Mouse (Mus musculus) kidney, adult 9 months (tissue): ENCODE measurements around the gene 1110051M20Rik.
A peak's percentile ranks its signal among the peaks of the same experiment; 100 is the strongest.

Experiments used
- DNase-seq: peaks from one replicate; pipeline ENCODE4 v3.0.0; 2022

The 1110051M20Rik gene

DNA sequence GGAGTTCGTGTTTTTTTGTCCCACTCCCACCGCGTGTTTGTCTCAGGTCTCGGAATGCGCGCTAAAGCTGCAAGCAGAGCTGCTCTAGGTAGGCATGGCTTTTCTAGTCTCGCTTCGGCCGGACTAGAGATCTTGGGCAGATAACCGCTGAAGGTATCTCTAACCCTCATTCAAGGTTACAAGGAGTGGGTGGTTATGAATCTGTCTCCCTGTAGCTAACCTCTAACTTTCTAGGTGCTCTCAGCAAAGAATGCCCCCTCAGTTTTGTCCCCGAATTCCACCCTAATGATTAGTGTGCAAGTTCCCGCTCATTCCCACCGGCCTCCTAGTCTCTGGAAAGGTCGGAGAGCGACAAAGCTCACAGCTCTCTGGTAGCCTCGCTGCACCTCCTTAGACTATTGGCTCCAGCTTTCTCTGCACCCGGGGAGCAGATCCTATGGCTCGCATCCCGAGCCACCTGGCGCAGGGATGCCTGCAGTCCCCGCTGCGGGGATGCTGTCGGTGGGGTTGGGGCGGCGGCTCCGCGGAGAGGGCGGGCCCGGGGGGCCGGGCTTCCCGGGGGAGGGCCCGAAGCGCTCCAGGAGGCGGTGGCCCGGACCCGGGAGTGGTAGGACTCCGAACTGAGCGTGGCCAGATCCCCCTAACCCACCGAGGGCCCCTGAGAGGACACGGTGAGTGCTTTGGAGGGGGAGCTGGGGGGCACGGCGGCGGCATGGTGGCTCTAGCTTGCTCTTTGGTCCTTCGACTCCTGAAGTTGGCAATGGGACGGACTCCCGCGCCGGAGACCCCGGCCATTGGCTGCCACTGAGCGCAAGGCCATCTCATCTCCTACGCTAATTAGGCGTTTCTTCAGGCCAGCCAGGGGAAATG lies 188.0 kb downstream of the 1110051M20Rik start:
- peak; percentile 60 for DNase-seq

DNA sequence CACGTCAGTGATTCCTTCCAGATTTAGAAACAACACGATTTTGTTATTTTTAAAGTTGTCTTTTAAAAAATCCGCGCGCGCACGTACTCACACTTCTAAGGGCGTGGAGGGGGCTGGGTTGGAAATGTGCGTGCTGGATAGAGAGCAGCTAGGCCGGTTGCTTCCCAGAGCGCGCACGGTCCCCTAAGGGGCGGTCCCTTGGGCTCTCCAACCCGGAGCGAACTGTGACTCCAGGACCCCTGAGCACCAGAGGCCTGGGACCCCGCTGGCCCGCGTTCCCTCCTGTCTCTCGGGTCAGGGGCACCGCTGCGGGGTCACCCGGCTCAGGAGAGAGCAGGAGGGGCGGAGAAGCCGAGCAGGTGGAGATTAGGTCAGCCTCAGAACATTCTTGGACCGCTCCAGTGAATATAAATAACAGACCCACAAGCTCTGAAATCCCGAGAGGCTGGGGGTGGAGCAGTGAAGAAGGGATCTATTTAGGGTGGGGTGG lies 188.8 kb downstream of the 1110051M20Rik start, which contains the start of gene Pacsin3:
TSS of gene Pacsin3 (plus strand) at position 294 of the 490 bp plus-strand sequence.
- DNase-seq, result no peak

DNA sequence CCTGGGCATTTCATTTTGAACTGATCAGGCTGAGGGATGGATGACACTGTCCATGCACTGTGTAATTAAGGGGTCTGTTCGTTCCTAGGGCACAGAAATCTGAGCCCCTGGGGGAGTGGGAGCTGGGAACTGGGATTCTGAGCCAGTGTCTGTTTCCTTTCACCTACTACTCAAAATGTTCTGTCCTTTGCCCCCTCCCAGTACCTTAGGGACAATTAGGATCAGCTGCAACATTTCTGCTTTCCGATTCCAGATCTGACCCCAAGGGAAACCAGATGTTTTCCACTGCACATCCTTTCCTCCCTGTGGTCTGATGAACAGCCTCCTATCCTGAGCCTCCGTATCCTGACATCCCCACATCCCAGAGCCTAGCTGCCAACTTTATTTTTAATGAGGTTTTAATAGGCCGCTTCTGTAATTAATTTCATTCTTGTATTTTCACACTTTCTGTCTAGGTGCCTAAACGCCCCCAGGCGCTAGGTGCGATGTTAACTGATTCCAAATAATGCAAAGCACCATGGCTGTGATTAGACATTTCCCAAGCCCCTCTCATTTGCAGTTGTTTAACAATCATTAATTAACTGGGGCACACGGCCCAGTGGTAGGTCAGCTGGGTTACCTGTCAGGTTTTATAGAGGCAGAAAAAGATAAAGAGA lies 189.7 kb downstream of the 1110051M20Rik start:
- DNase-seq, result no peak

GRCm38 (mm10) chr2:91252512-91252911 lies 192.0 kb downstream of the 1110051M20Rik start:
- no peak for DNase-seq

GRCm38 (mm10) chr2:91252001-91252400 lies 192.5 kb downstream of the 1110051M20Rik start:
- no peak for DNase-seq

GRCm38 (mm10) chr2:91248366-91248765 lies 196.1 kb downstream of the 1110051M20Rik start:
- no peak for DNase-seq

DNA sequence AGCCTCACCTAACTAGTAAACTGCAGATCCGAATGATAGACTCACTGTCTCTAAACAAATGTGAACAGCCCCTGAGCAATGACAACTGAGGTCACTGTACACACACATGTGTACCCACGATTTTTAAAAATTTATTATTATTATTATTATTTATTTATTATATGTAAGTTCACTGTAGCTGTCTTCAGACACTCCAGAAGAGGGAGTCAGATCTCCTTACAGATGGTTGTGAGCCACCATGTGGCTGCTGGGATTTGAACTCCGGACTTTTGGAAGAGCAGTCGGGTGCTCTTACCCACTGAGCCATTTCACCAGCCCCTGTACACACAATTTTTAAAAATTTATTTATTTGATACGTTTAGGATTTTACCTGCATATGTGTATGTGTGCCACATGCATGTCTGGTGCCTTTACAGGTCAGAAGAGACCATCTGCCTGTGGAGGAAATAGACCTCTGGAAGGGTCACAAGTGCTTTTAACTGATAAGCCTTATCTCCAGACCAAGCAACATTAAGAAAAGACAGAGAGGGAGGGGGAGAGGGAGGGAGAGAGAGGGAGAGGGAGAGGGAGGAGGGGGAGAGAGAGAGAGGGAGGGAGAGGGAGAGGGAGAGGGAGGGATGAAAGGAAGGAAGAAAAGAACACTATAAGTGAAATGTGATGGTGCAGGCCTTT lies 199.8 kb downstream of the 1110051M20Rik start:
- DNase-seq, result no peak

GRCm38 (mm10) chr2:91243416-91243815 lies 201.1 kb downstream of the 1110051M20Rik start:
- DNase-seq, result no peak

DNA sequence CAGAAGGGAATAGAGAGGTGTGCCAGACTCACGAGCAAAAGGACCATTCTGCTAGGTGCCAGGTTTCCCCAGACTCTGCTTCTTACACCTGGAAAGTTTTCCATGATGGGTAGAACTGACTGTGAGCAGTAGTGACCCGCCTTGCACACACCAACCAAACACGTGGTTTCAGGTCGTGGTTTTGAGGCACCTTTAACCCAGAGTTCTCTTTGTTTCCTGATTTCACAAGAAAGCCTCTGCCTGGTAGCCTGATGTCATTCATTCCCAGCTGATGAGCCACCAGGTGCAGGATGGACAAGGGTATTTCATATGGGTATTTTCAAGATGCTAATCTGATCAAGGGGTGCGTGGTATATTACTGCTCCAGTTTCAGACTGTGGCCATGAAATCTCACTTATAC lies 202.0 kb downstream of the 1110051M20Rik start:
- no peak for DNase-seq

DNA sequence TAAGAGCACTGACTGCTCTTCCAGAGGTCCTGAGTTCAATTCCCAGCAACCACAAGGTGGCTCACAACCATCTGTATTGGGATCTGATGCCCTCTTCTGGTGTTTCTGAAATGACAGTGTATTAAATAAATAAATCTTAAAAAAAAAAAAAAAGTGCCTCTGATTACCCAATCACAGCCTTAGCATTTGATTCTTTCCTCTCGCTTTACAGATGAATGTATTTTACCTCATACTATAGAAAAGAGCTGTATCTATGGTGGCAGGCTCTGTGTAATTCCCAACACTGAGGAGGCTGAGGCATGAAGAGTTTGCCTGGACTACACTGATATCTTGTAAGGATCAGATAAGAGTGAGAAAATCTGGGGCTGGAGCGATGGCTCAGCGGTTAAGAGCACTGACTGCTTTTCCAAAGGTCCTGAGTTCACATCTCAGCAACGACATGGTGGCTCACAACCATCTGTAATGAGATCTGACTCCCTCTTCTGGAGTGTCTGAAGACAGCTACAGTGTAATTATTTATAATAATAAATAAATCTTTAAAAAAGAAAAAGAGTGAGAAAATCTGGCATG lies 206.9 kb downstream of the 1110051M20Rik start:
- peak; percentile 32 for DNase-seq

DNA sequence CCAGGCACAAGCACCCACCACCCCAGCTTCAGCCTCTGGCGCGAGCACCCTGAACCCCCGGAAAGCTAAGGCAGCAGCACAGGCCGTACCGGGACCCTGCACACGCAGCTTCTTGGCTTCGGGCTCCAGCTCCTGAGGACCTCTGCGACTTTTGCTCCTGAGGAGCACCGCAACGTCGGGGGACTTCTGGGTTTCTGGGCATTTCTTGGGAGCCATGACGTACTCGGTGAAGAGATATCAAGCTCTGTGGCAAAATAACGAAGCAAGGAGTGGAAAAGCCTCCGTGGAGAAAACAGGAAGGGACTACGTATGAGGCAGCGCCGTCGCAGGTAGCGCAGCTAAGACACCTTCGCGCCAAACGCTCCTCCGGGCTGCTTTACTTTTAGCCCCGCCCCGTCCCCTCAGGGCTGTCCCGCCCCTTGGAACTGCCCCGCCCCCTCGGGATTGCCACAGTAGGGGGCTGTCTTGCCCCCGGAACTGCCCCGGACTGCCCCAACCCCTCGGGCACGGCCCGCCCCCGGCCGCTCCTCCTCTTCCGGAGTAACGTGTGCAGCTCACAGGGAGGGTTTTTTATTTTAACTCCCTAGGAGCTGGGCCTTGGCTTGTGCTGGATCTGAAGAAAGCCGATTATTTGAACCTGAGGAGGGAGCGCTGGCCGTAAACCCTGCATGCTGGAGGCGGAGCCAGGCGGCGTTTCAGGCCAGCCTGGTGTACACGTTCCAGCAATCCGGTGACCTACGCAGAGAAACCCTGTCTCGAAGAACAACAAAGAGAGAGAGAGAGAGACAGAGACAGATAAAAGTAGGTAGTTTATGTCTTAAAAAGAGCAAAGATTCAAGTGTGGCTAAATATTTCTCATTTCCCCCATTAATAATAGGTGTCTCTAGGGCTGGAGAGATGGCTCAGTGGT lies 207.6 kb downstream of the 1110051M20Rik start, which contains the start of gene Ddb2:
TSS of gene Ddb2 (minus strand) at position 382 of the 910 bp plus-strand sequence.
- peak; percentile 93 for DNase-seq

DNA sequence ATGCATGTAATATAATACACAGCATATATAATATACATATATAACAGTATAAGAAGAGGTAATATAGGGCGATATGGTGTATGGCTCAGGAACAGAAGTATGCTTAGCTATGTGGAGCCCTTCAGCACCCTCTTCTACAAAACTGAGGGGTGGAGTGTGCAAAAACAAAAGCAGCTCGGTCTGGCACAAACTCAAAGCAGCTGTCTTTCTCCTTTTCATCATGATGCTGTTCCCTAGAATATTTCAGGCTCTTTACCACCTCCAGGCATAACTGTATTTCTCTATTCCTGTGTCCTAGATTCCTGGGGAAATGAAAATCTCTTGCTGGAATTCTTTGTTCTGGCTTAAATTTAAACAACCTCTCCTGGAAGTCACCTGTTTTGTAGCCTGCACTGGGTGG lies 214.8 kb downstream of the 1110051M20Rik start:
- DNase-seq, result no peak
